11 mouse cellular contexts compared by ENCODE assay signal in genomic region chr1:179865561-179865960, GRCm38 (mm10).
DNase-seq lines count a peak whose midpoint lies in the region; ATAC-seq and TF ChIP-seq lines count a peak whose summit lies in the region.
"Had no signal": no experiment of that assay in that cellular context is flagged by ENCODE, and none has a peak within 500 bp of the region (broad histone marks: within the 10 kb centered on the region; RNA-seq: fewer than 3 reads in every experiment).

No protein-coding gene starts in this region.

- H3K27me3 ChIP-seq in lung, embryonic 16.5 days (ENCODE audit: control insufficient read depth, insufficient read depth, low read depth, low read length): no peaks in the 10 kb centered on the region
- H3K27me3 ChIP-seq in heart, embryonic 16.5 days (ENCODE audit: control insufficient read depth, insufficient read depth, low read length): no peaks in the 10 kb centered on the region
- no peaks in the 10 kb centered on the region for H3K27me3 ChIP-seq in stomach, postnatal 0 days (ENCODE audit: control insufficient read depth, insufficient read depth, low read length)
- H3K27me3 ChIP-seq in forebrain, embryonic 16.5 days (replicated peaks; ENCODE audit: control insufficient read depth, insufficient read depth, low read length): no peaks in the 10 kb centered on the region

- H3K4me2 ChIP-seq in lung, embryonic 16.5 days (ENCODE audit: low read depth, low read length): peak overlapping the region; percentile 10; the same call in 1 of the 2 replicates
- no peak overlapping the region; the same call in 1 of the 2 replicates for H3K4me2 ChIP-seq in heart, embryonic 16.5 days (ENCODE audit: low read depth, low read length)
- H3K4me2 ChIP-seq in stomach, postnatal 0 days (replicated peaks; ENCODE audit: low read depth): no peak overlapping the region
- no peak overlapping the region for H3K4me2 ChIP-seq in forebrain, embryonic 16.5 days (ENCODE audit: low read length)

- peak overlapping the region; percentile 76 for H3K27ac ChIP-seq in lung, embryonic 16.5 days (ENCODE audit: low read length)
- H3K27ac ChIP-seq in heart, embryonic 16.5 days (ENCODE audit: low read length): peak overlapping the region; percentile 66
- H3K27ac ChIP-seq in stomach, postnatal 0 days (replicated peaks): peak overlapping the region; percentile 37
- H3K27ac ChIP-seq in forebrain, embryonic 16.5 days (ENCODE audit: low read length): no peak overlapping the region

- no peak for TF ChIP-seq CTCF in stomach, postnatal 0 days (IDR thresholded peaks at IDR 0.05; ENCODE audit: low read depth)

- no peaks in the 10 kb centered on the region for H3K36me3 ChIP-seq in lung, embryonic 16.5 days (ENCODE audit: control insufficient read depth, insufficient read depth, low read length)
- no peaks in the 10 kb centered on the region for H3K36me3 ChIP-seq in heart, embryonic 16.5 days (ENCODE audit: control insufficient read depth, insufficient read depth)
- no peaks in the 10 kb centered on the region for H3K36me3 ChIP-seq in stomach, postnatal 0 days (ENCODE audit: control insufficient read depth, insufficient read depth, low read length)
- no peaks in the 10 kb centered on the region for H3K36me3 ChIP-seq in forebrain, embryonic 16.5 days (ENCODE audit: control insufficient read depth, insufficient read depth)
- H3K36me3 ChIP-seq: G1E had no signal

- ATAC-seq in lung, embryonic 16.5 days (ENCODE audit: low read depth): peak; percentile 56
- ATAC-seq in heart, embryonic 16.5 days (replicated peaks; ENCODE audit: extremely low read depth, insufficient read depth, low FRiP score): peak; percentile 46; the same call in 1 of the 2 replicates
- ATAC-seq in stomach, postnatal 0 days (ENCODE audit: low FRiP score, low TSS enrichment): no peak
- ATAC-seq in forebrain, embryonic 16.5 days: no peak

- H3K4me1 ChIP-seq in lung, embryonic 16.5 days (replicated peaks; ENCODE audit: control insufficient read depth, insufficient read depth, low read length): peaks cover 7% of the 10 kb centered on the region
- H3K4me1 ChIP-seq in heart, embryonic 16.5 days (ENCODE audit: control insufficient read depth, insufficient read depth, low read length): peaks cover 12% of the 10 kb centered on the region
- no peaks in the 10 kb centered on the region for H3K4me1 ChIP-seq in stomach, postnatal 0 days (replicated peaks; ENCODE audit: control insufficient read depth, insufficient read depth)
- no peaks in the 10 kb centered on the region for H3K4me1 ChIP-seq in forebrain, embryonic 16.5 days (replicated peaks; ENCODE audit: control insufficient read depth, insufficient read depth, low read length)

- H3K4me3 ChIP-seq in lung, embryonic 16.5 days (ENCODE audit: low read length): no peak overlapping the region
- no peak overlapping the region for H3K4me3 ChIP-seq in heart, embryonic 16.5 days (ENCODE audit: low read length)
- H3K4me3 ChIP-seq in stomach, postnatal 0 days (ENCODE audit: low read depth, low read length): no peak overlapping the region
- no peak overlapping the region for H3K4me3 ChIP-seq in forebrain, embryonic 16.5 days (replicated peaks; ENCODE audit: low read length)

- WGBS in lung, embryonic 16.5 days: 44% methylated on average over 11 of the region's 11 CpGs
- 43% methylated on average over 11 of the region's 11 CpGs for WGBS in heart, embryonic 16.5 days
- WGBS in stomach, postnatal 0 days: 64% methylated on average over 11 of the region's 11 CpGs
- 83% methylated on average over 11 of the region's 11 CpGs for WGBS in forebrain, embryonic 16.5 days

- no peak overlapping the region for H3K9ac ChIP-seq in lung, embryonic 16.5 days (ENCODE audit: low read length)
- no peak overlapping the region for H3K9ac ChIP-seq in heart, embryonic 16.5 days (ENCODE audit: low read length)
- H3K9ac ChIP-seq in stomach, postnatal 0 days (ENCODE audit: low read length): no peak overlapping the region
- H3K9ac ChIP-seq in forebrain, embryonic 16.5 days (replicated peaks; ENCODE audit: low read depth, low read length): no peak overlapping the region

- no peak for DNase-seq in lung, postnatal 14 days
- DNase-seq in kidney, postnatal 4 days: peak; percentile 47 to 57
- no peak for DNase-seq in stomach, postnatal 0 days (ENCODE audit: low spot score)
- DNase-seq in thymus, adult 18-20 months: no peak
- DNase-seq in right cerebral cortex, postnatal 10 days (ENCODE audit: low spot score in 2 of 2): no peak
- DNase-seq: gastrocnemius, postnatal 36 days; thymus, postnatal 36 days had no signal

- no peak for TF ChIP-seq EP300 in stomach, postnatal 0 days (optimal IDR thresholded peaks at IDR 0.05)

- no peaks in the 10 kb centered on the region for H3K9me3 ChIP-seq in lung, embryonic 16.5 days (ENCODE audit: control insufficient read depth, low read length)
- H3K9me3 ChIP-seq in heart, embryonic 16.5 days (replicated peaks; ENCODE audit: control insufficient read depth, low read length): no peaks in the 10 kb centered on the region
- H3K9me3 ChIP-seq in stomach, postnatal 0 days (ENCODE audit: control insufficient read depth, low read length): no peaks in the 10 kb centered on the region
- no peaks in the 10 kb centered on the region for H3K9me3 ChIP-seq in forebrain, embryonic 16.5 days (ENCODE audit: control insufficient read depth, low read length)
- H3K9me3 ChIP-seq: G1E had no signal

Comparison
In these comparisons a context has a peak if more than half of its experiments do, and no peak if none do; other contexts are left out.
1. ATAC-seq: peak in lung, embryonic 16.5 days (single experiment) and heart, embryonic 16.5 days (single experiment); none in stomach, postnatal 0 days (single experiment) and forebrain, embryonic 16.5 days (single experiment).
2. DNase-seq: peak in kidney, postnatal 4 days (2 of 2); none in lung, postnatal 14 days (single experiment), stomach, postnatal 0 days (single experiment), thymus, adult 18-20 months (0 of 2) and right cerebral cortex, postnatal 10 days (0 of 2).